Mouse (Mus musculus) heart, embryonic 14.5 days (tissue): ENCODE measurements around the gene Ccdc155. TPM values are rescaled to one million over a fixed set of nuclear protein-coding genes. Genes with fewer than 3 reads are reported as not detected.

Experiments
- ATAC-seq: fragments of 200-750 bp; cut with Nextera tagmentation; 2 replicates; pipeline ENCODE4 v1.8.0; 2017; ENCODE audit warnings: low read depth, moderate TSS enrichment; ENCODE audit not compliant: insufficient number of reproducible peaks, insufficient read depth, low FRiP score
- H3K27ac ChIP-seq, 2 experiments: fragments of 200-500 bp in 1 of 2; fragments of 300-500 bp in 1 of 2; sonication (generic) in 1 of 2; replicated peaks in 1 of 2; 2 replicates each; pipeline ENCODE4 v1.5.1; 2012 to 2014; ENCODE audit warnings: low read depth in 2 of 2, low read length in 2 of 2, control low read depth in 1 of 2, mild to moderate bottlenecking in 1 of 2, mixed read lengths in 1 of 2; ENCODE audit not compliant: control insufficient read depth in 1 of 2, insufficient read depth in 1 of 2
- H3K27me3 ChIP-seq: fragments of 300-500 bp; sonication (generic); 2 replicates; pipeline ENCODE4 v1.6.1; 2014; ENCODE audit warnings: mild to moderate bottlenecking, low read length, control low read depth; ENCODE audit not compliant: control insufficient read depth, insufficient read depth
- H3K36me3 ChIP-seq: fragments of 300-500 bp; sonication (generic); 2 replicates; pipeline ENCODE4 v1.6.1; 2014; ENCODE audit warnings: mild to moderate bottlenecking, control low read depth, low read length, mixed read lengths; ENCODE audit not compliant: control insufficient read depth, insufficient read depth
- H3K4me1 ChIP-seq, 2 experiments: fragments of 200-500 bp in 1 of 2; fragments of 300-500 bp in 1 of 2; sonication (generic) in 1 of 2; 2 replicates each; pipeline ENCODE4 v1.6.1; 2012 to 2014; ENCODE audit warnings: low read length in 2 of 2, control low read depth in 1 of 2, mixed read lengths in 1 of 2; ENCODE audit not compliant: control insufficient read depth in 2 of 2, insufficient read depth in 2 of 2
- H3K4me2 ChIP-seq: fragments of 300-500 bp; sonication (generic); 2 replicates; pipeline ENCODE4 v1.6.1; 2014; ENCODE audit warnings: mild to moderate bottlenecking, low read length
- H3K4me3 ChIP-seq, 2 experiments: fragments of 200-500 bp in 1 of 2; fragments of 300-500 bp in 1 of 2; sonication (generic) in 1 of 2; 2 replicates each; pipeline ENCODE4 v1.5.1; 2012 to 2014; ENCODE audit warnings: low read length in 2 of 2, mild to moderate bottlenecking in 2 of 2, control low read depth in 1 of 2, low read depth in 1 of 2, moderate library complexity in 1 of 2; ENCODE audit not compliant: control insufficient read depth in 1 of 2, insufficient read depth in 1 of 2
- H3K9ac ChIP-seq: fragments of 300-500 bp; sonication (generic); 2 replicates; pipeline ENCODE4 v1.6.1; 2014; ENCODE audit warnings: mild to moderate bottlenecking, low read length
- H3K9me3 ChIP-seq: fragments of 300-500 bp; sonication (generic); 2 replicates; pipeline ENCODE4 v1.6.1; 2016; ENCODE audit warnings: low read length, control low read depth; ENCODE audit not compliant: control insufficient read depth
- WGBS: fragments of 180-500 bp; shearing (Covaris S2); extraction: QIAGEN DNeasy Blood & Tissue Kit; methylation state at CpG from one replicate; pipeline ENCODE4 v1.1.7; 2014; 5-methylcytosine and 5-hydroxymethylcytosine counted together
- polyA plus RNA-seq: library from polyadenylated mRNA; unstranded; fragments of >200 nt; fragmentation: Nextera tagmentation; extraction: Ambion mirVana; gene quantifications from 2 replicates; pipeline ENCODE4 v1.2.1, GENCODE M21; 2014

Gene Ccdc155
- polyA plus RNA-seq, 1 experiment from 2014 or later = 0.32 TPM

GRCm38 (mm10) chr7:45193406-45193805 is 11.3 kb downstream of the Ccdc155 start:
- H3K9me3 ChIP-seq = no peaks in the 10 kb centered on the region
- WGBS = 64% methylated on average over 5 of the region's 5 CpGs
- H3K9ac ChIP-seq = no peak overlapping the region
- no peak overlapping the region for H3K4me3 ChIP-seq
- ATAC-seq = no peak
- no peak overlapping the region for H3K4me2 ChIP-seq
- no peak overlapping the region for H3K27ac ChIP-seq
- no peaks in the 10 kb centered on the region for H3K36me3 ChIP-seq
- peaks cover 29% of the 10 kb centered on the region for H3K27me3 ChIP-seq
- H3K4me1 ChIP-seq = peaks cover 15 to 16% of the 10 kb centered on the region in 2 experiments; a peak in 3 of 4 replicates

GRCm38 (mm10) chr7:45192585-45193310 is 11.9 kb downstream of the Ccdc155 start:
- no peak overlapping the region for H3K9ac ChIP-seq
- H3K9me3 ChIP-seq = no peaks in the 10 kb centered on the region
- peaks cover 36% of the 10 kb centered on the region for H3K27me3 ChIP-seq
- no peaks in the 10 kb centered on the region for H3K36me3 ChIP-seq
- peaks cover 15% of the 10 kb centered on the region in 2 experiments; a peak in 3 of 4 replicates for H3K4me1 ChIP-seq
- no peak overlapping the region for H3K4me3 ChIP-seq
- no peak overlapping the region for H3K4me2 ChIP-seq
- no peak overlapping the region for H3K27ac ChIP-seq
- WGBS = 86% methylated on average over 7 of the region's 7 CpGs
- no peak for ATAC-seq

GRCm38 (mm10) chr7:45191803-45192363 is 12.8 kb downstream of the Ccdc155 start:
- no peak for ATAC-seq
- no peak overlapping the region for H3K27ac ChIP-seq

DNA sequence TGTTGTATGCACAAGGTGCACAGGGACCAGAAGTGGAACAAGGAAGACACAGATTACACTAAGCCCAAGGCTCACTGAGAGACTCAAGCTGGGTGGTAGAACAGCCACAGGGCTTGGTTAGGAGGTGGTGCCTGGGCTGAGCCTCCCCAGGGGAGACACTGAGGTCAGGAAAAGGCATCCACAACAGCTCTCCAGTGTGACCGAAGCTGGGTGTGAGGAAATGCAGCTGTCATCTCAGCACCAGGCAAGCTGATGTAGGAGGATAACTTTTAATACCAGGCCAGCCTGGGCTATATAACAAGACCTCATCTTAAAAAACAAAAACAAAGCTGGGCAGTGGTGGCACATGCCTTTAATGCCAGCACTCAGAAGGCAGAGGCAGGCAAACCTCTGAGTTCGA is 13.5 kb downstream of the Ccdc155 start:
- ATAC-seq = no peak
- Histone ChIP-seq H3K9me3 (no peaks in the 10 kb centered on the region), H3K9ac (no peak overlapping the region), H3K36me3 (no peaks in the 10 kb centered on the region), H3K27ac (no peak overlapping the region), H3K27me3 (peaks cover 48% of the 10 kb centered on the region), H3K4me3 (no peak overlapping the region), H3K4me2 (no peak overlapping the region), H3K4me1 (peaks cover 15% of the 10 kb centered on the region in 2 experiments; a peak in 3 of 4 replicates)
- WGBS = 56% methylated on average over 2 of the region's 2 CpGs

More at GRCm38 (mm10) chr7:45191803-45192363, 12.8 kb downstream of the Ccdc155 start:
- Histone ChIP-seq H3K9ac (no peak overlapping the region), H3K27me3 (peaks cover 41% of the 10 kb centered on the region), H3K36me3 (no peaks in the 10 kb centered on the region), H3K9me3 (no peaks in the 10 kb centered on the region), H3K4me1 (peaks cover 15% of the 10 kb centered on the region in 2 experiments; a peak in 3 of 4 replicates), H3K4me3 (no peak overlapping the region), H3K4me2 (no peak overlapping the region)
- 11% methylated on average over 8 of the region's 8 CpGs for WGBS

DNA sequence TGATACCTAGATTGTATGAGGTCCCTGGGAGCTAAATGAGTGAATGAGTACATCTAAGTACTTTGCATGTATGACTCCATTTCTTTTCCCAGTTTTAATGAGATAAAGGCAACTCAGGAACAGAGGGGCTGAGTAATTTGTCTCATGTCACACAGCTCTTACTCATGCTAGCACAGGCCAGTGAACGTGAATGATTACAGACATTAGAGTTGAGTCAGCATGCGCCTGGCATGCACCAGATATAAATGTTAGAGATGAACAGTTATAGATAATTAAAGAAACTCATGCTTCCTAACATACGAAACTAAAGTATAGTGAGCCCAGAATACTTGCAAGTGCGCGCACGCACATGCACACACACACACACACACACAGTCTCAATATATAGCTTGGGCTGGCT is 14.5 kb downstream of the Ccdc155 start:
- 84% methylated on average over 6 of the region's 6 CpGs for WGBS
- Histone ChIP-seq H3K27me3 (peaks cover 58% of the 10 kb centered on the region), H3K4me3 (no peak overlapping the region), H3K9ac (no peak overlapping the region), H3K4me1 (peaks cover 10 to 11% of the 10 kb centered on the region in 2 experiments; a peak in 3 of 4 replicates), H3K9me3 (no peaks in the 10 kb centered on the region), H3K36me3 (no peaks in the 10 kb centered on the region), H3K4me2 (no peak overlapping the region), H3K27ac (no peak overlapping the region)
- ATAC-seq = no peak

DNA sequence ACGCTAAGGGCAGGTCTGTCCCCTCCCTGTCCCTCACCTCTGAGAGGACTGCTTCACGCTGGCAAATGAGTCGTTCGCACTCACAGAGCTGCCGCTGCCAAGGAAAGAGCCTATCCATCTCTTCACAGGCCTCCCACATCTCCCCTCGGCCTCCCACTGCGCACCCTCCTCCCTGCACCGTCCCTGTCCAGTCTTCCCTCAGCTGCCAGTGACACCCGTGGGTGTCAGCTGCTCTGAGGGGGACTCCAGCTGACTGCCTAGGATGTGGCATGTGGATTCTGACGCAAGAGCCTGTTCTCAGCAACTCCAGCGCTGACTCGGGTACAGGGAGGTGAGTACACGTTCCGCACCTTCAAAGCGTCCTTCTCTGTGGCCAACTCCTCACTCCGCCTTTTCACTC is 15.1 kb downstream of the Ccdc155 start:
- Histone ChIP-seq H3K27ac (no peak overlapping the region), H3K27me3 (peaks cover 64% of the 10 kb centered on the region), H3K36me3 (no peaks in the 10 kb centered on the region), H3K4me3 (no peak overlapping the region), H3K4me2 (no peak overlapping the region), H3K9ac (no peak overlapping the region), H3K4me1 (peaks cover 7 to 8% of the 10 kb centered on the region in 2 experiments; a peak in 3 of 4 replicates), H3K9me3 (no peaks in the 10 kb centered on the region)
- WGBS = 39% methylated on average over 16 of the region's 16 CpGs
- ATAC-seq = no peak

DNA sequence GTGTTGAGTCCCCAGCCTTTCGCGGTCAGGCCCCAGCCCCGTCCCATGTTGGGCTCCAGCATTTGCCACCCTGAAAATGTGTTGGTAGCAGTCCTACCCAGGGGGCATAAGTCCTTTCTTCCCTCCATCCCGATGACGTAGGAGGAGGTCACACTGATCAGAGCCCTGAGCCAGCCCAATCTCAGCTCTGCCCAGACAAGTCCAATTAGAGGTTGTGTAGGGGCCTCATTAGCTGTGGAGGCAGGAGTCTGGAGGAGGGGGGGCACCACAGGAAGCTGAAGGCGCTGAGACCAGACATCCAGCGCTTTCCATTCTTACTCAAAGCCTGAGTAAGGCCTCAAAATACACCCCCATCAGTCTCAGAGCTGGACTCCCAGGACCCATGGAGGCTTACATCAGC is 18.8 kb downstream of the Ccdc155 start:
- H3K4me2 ChIP-seq = no peak overlapping the region
- H3K9ac ChIP-seq = no peak overlapping the region
- no peaks in the 10 kb centered on the region for H3K9me3 ChIP-seq
- no peak overlapping the region for H3K27ac ChIP-seq
- no peak for ATAC-seq
- 55% methylated on average over 7 of the region's 7 CpGs for WGBS
- H3K4me3 ChIP-seq = no peak overlapping the region
- H3K27me3 ChIP-seq = peaks cover 94% of the 10 kb centered on the region
- peaks cover 4 to 17% of the 10 kb centered on the region in 2 experiments; a peak in 3 of 4 replicates for H3K4me1 ChIP-seq
- H3K36me3 ChIP-seq = no peaks in the 10 kb centered on the region
